Mouse (Mus musculus): ENCODE results near the gene Apol7e. TPM values are rescaled to one million over a fixed set of nuclear protein-coding genes. Genes with fewer than 3 reads are reported as not detected.
A peak's percentile ranks its signal among the peaks of the same experiment; 100 is the strongest.
"Not testable (repeated sequence)": the region's sequence is repeated elsewhere in the genome, so short reads cannot be mapped to it uniquely, and the experiment has no call there.

Apol7e gene
- polyA plus RNA-seq, 1 experiment from 2014 or later, result not detected

GRCm38 (mm10) chr15:77718240-77718639, 19.6 kb downstream of the Apol7e start:
- H3K4me3 ChIP-seq (ENCODE audit: low read length); H3K9ac ChIP-seq (replicated peaks; ENCODE audit: low read length); H3K4me2 ChIP-seq (replicated peaks; ENCODE audit: low read depth, low read length); H3K4me1 ChIP-seq (ENCODE audit: insufficient read depth, low read length); H3K9me3 ChIP-seq (ENCODE audit: low read length); H3K27me3 ChIP-seq (ENCODE audit: insufficient read depth, low read length); H3K36me3 ChIP-seq (ENCODE audit: insufficient read depth, low read length); H3K27ac ChIP-seq (ENCODE audit: low read length): not testable (repeated sequence)
- ATAC-seq (ENCODE audit: low FRiP score, low TSS enrichment), result peak; percentile 71; the same call in 1 of the 2 replicates
- WGBS, result 33% methylated on average over 2 of the region's 6 CpGs

- H3K9me3 ChIP-seq (ENCODE audit: low read length); H3K4me1 ChIP-seq (ENCODE audit: insufficient read depth, low read length); H3K27ac ChIP-seq (ENCODE audit: low read length); H3K9ac ChIP-seq (replicated peaks; ENCODE audit: low read length); ATAC-seq (ENCODE audit: low FRiP score, low TSS enrichment); H3K27me3 ChIP-seq (ENCODE audit: insufficient read depth, low read length); H3K4me2 ChIP-seq (replicated peaks; ENCODE audit: low read depth, low read length); H3K36me3 ChIP-seq (ENCODE audit: insufficient read depth, low read length); H3K4me3 ChIP-seq (ENCODE audit: low read length): not testable (repeated sequence)
- WGBS, result no CpG with 5 or more reads among the region's 3 CpGs
Observed at GRCm38 (mm10) chr15:77721509-77721908, 22.9 kb downstream of the Apol7e start.

GRCm38 (mm10) chr15:77724208-77724911, 25.7 kb downstream of the Apol7e start:
- WGBS, result 14% methylated on average over 2 of the region's 10 CpGs

GRCm38 (mm10) chr15:77725393-77726020, 26.9 kb downstream of the Apol7e start:
- not testable (repeated sequence) for H3K36me3 ChIP-seq (ENCODE audit: insufficient read depth, low read length); H3K4me1 ChIP-seq (ENCODE audit: insufficient read depth, low read length); H3K9ac ChIP-seq (replicated peaks; ENCODE audit: low read length); H3K4me2 ChIP-seq (replicated peaks; ENCODE audit: low read depth, low read length); H3K27ac ChIP-seq (ENCODE audit: low read length); H3K27me3 ChIP-seq (ENCODE audit: insufficient read depth, low read length); H3K4me3 ChIP-seq (ENCODE audit: low read length); H3K9me3 ChIP-seq (ENCODE audit: low read length); ATAC-seq (ENCODE audit: low FRiP score, low TSS enrichment)
- WGBS, result 80% methylated on average over 6 of the region's 6 CpGs

More at GRCm38 (mm10) chr15:77724208-77724911, 25.7 kb downstream of the Apol7e start:
- H3K9me3 ChIP-seq (ENCODE audit: low read length); H3K27ac ChIP-seq (ENCODE audit: low read length); H3K4me3 ChIP-seq (ENCODE audit: low read length); H3K4me1 ChIP-seq (ENCODE audit: insufficient read depth, low read length); H3K27me3 ChIP-seq (ENCODE audit: insufficient read depth, low read length); H3K9ac ChIP-seq (replicated peaks; ENCODE audit: low read length); H3K36me3 ChIP-seq (ENCODE audit: insufficient read depth, low read length); ATAC-seq (ENCODE audit: low FRiP score, low TSS enrichment); H3K4me2 ChIP-seq (replicated peaks; ENCODE audit: low read depth, low read length): not testable (repeated sequence)

GRCm38 (mm10) chr15:77727139-77727538, 28.5 kb downstream of the Apol7e start:
- H3K27me3 ChIP-seq (ENCODE audit: insufficient read depth, low read length); H3K27ac ChIP-seq (ENCODE audit: low read length); H3K4me2 ChIP-seq (replicated peaks; ENCODE audit: low read depth, low read length); ATAC-seq (ENCODE audit: low FRiP score, low TSS enrichment); H3K4me1 ChIP-seq (ENCODE audit: insufficient read depth, low read length); H3K4me3 ChIP-seq (ENCODE audit: low read length); H3K9me3 ChIP-seq (ENCODE audit: low read length); H3K9ac ChIP-seq (replicated peaks; ENCODE audit: low read length); H3K36me3 ChIP-seq (ENCODE audit: insufficient read depth, low read length): not testable (repeated sequence)
- 0% methylated on average over 3 of the region's 3 CpGs for WGBS

- H3K9ac ChIP-seq (replicated peaks; ENCODE audit: low read length); H3K4me2 ChIP-seq (replicated peaks; ENCODE audit: low read depth, low read length); H3K4me1 ChIP-seq (ENCODE audit: insufficient read depth, low read length); H3K27me3 ChIP-seq (ENCODE audit: insufficient read depth, low read length); H3K9me3 ChIP-seq (ENCODE audit: low read length); H3K27ac ChIP-seq (ENCODE audit: low read length); H3K36me3 ChIP-seq (ENCODE audit: insufficient read depth, low read length); ATAC-seq (ENCODE audit: low FRiP score, low TSS enrichment); H3K4me3 ChIP-seq (ENCODE audit: low read length): not testable (repeated sequence)
- 82% methylated on average over 3 of the region's 3 CpGs for WGBS
Observed at GRCm38 (mm10) chr15:77727745-77728144, 29.1 kb downstream of the Apol7e start.

GRCm38 (mm10) chr15:77728739-77729138, 30.1 kb downstream of the Apol7e start, which contains the start of gene Apol9b:
Gene Apol9b, plus strand, starts transcription at chr15:77729039.
- H3K27ac ChIP-seq (ENCODE audit: low read length); H3K27me3 ChIP-seq (ENCODE audit: insufficient read depth, low read length); H3K9me3 ChIP-seq (ENCODE audit: low read length); H3K4me1 ChIP-seq (ENCODE audit: insufficient read depth, low read length); H3K4me3 ChIP-seq (ENCODE audit: low read length); H3K36me3 ChIP-seq (ENCODE audit: insufficient read depth, low read length); H3K9ac ChIP-seq (replicated peaks; ENCODE audit: low read length); H3K4me2 ChIP-seq (replicated peaks; ENCODE audit: low read depth, low read length); ATAC-seq (ENCODE audit: low FRiP score, low TSS enrichment): not testable (repeated sequence)
- WGBS, result no CpG with 5 or more reads among the region's 4 CpGs

- ATAC-seq (ENCODE audit: low FRiP score, low TSS enrichment), result no peak
- Histone ChIP-seq H3K9me3 (ENCODE audit: low read length) (no peaks in the 10 kb centered on the region), H3K4me3 (ENCODE audit: low read length) (no peak overlapping the region), H3K27me3 (ENCODE audit: insufficient read depth, low read length) (no peaks in the 10 kb centered on the region), H3K4me1 (ENCODE audit: insufficient read depth, low read length) (no peaks in the 10 kb centered on the region), H3K36me3 (ENCODE audit: insufficient read depth, low read length) (no peaks in the 10 kb centered on the region), H3K4me2 (replicated peaks; ENCODE audit: low read depth, low read length) (no peak overlapping the region), H3K9ac (replicated peaks; ENCODE audit: low read length) (no peak overlapping the region), H3K27ac (ENCODE audit: low read length) (no peak overlapping the region)
- 87% methylated on average over 5 of the region's 5 CpGs for WGBS
Observed at GRCm38 (mm10) chr15:77731605-77732004, 32.9 kb downstream of the Apol7e start.

GRCm38 (mm10) chr15:77732851-77733250, 34.2 kb downstream of the Apol7e start:
- H3K4me3 ChIP-seq (ENCODE audit: low read length); ATAC-seq (ENCODE audit: low FRiP score, low TSS enrichment); H3K9ac ChIP-seq (replicated peaks; ENCODE audit: low read length); H3K27ac ChIP-seq (ENCODE audit: low read length); H3K27me3 ChIP-seq (ENCODE audit: insufficient read depth, low read length); H3K4me2 ChIP-seq (replicated peaks; ENCODE audit: low read depth, low read length); H3K36me3 ChIP-seq (ENCODE audit: insufficient read depth, low read length); H3K9me3 ChIP-seq (ENCODE audit: low read length); H3K4me1 ChIP-seq (ENCODE audit: insufficient read depth, low read length): not testable (repeated sequence)
- 73% methylated on average over 10 of the region's 10 CpGs for WGBS

GRCm38 (mm10) chr15:77733380-77733779, 34.7 kb downstream of the Apol7e start:
- H3K27me3 ChIP-seq (ENCODE audit: insufficient read depth, low read length); H3K9me3 ChIP-seq (ENCODE audit: low read length); H3K9ac ChIP-seq (replicated peaks; ENCODE audit: low read length); H3K4me1 ChIP-seq (ENCODE audit: insufficient read depth, low read length); H3K27ac ChIP-seq (ENCODE audit: low read length); H3K4me2 ChIP-seq (replicated peaks; ENCODE audit: low read depth, low read length); H3K4me3 ChIP-seq (ENCODE audit: low read length); H3K36me3 ChIP-seq (ENCODE audit: insufficient read depth, low read length); ATAC-seq (ENCODE audit: low FRiP score, low TSS enrichment): not testable (repeated sequence)
- 73% methylated on average over 8 of the region's 8 CpGs for WGBS
